Mouse (Mus musculus): ENCODE results near the gene Rimbp2. TPM values are rescaled to one million over a fixed set of nuclear protein-coding genes. Genes with fewer than 3 reads are reported as not detected.
"Not testable (repeated sequence)": the region's sequence is repeated elsewhere in the genome, so short reads cannot be mapped to it uniquely, and the experiment has no call there.

Gene Rimbp2
- total and polyA plus RNA-seq, 2 experiments from 2014 or later = 0.03 TPM; not detected in 1

GRCm38 (mm10) chr5:128732416-128733014, 220.8 kb downstream of the Rimbp2 start:
- Histone ChIP-seq H3K4me1 (ENCODE audit: control insufficient read depth, insufficient read depth) (no peaks in the 10 kb centered on the region), H3K27me3 (ENCODE audit: control insufficient read depth, insufficient read depth, low read length) (peaks cover 5% of the 10 kb centered on the region; the same call in 1 of the 2 replicates), H3K9ac (replicated peaks; ENCODE audit: low read depth, low read length) (no peak overlapping the region), H3K27ac (ENCODE audit: low read depth) (no peak overlapping the region), H3K9me3 (replicated peaks; ENCODE audit: control insufficient read depth, low read length) (no peaks in the 10 kb centered on the region), H3K4me2 (ENCODE audit: low read depth, low read length) (no peak overlapping the region), H3K36me3 (replicated peaks; ENCODE audit: control insufficient read depth, insufficient read depth, low read length) (no peaks in the 10 kb centered on the region), H3K4me3 (ENCODE audit: low read depth, low read length) (no peak overlapping the region)
- ATAC-seq (ENCODE audit: insufficient read depth, low read depth) (no peak), DNase-seq (ENCODE audit: low spot score) (no peak)
- TF ChIP-seq EP300 (IDR thresholded peaks at IDR 0.05; ENCODE audit: low read depth) = no peak
- peak; percentile 17; the same call in 1 of the 2 replicates for TF ChIP-seq CTCF (IDR thresholded peaks at IDR 0.05; ENCODE audit: low read depth)
- WGBS = 67% methylated on average over 11 of the region's 11 CpGs

- no peak for DNase-seq (ENCODE audit: low spot score)
- Histone ChIP-seq H3K4me1 (ENCODE audit: control insufficient read depth, insufficient read depth) (no peaks in the 10 kb centered on the region), H3K9ac (replicated peaks; ENCODE audit: low read depth, low read length) (no peak overlapping the region), H3K27me3 (ENCODE audit: control insufficient read depth, insufficient read depth, low read length) (no peaks in the 10 kb centered on the region), H3K9me3 (replicated peaks; ENCODE audit: control insufficient read depth, low read length) (no peaks in the 10 kb centered on the region), H3K36me3 (replicated peaks; ENCODE audit: control insufficient read depth, insufficient read depth, low read length) (no peaks in the 10 kb centered on the region), H3K4me2 (ENCODE audit: low read depth, low read length) (no peak overlapping the region), H3K4me3 (ENCODE audit: low read depth, low read length) (no peak overlapping the region), H3K27ac (ENCODE audit: low read depth) (no peak overlapping the region)
- TF ChIP-seq CTCF (IDR thresholded peaks at IDR 0.05; ENCODE audit: low read depth) (peak; percentile 55), EP300 (IDR thresholded peaks at IDR 0.05; ENCODE audit: low read depth) (no peak)
- ATAC-seq (ENCODE audit: insufficient read depth, low read depth) = no peak
- 37% methylated on average over 5 of the region's 5 CpGs for WGBS
Measured at GRCm38 (mm10) chr5:128730634-128731033, 222.7 kb downstream of the Rimbp2 start.

- 65% methylated on average over 5 of the region's 5 CpGs for WGBS
- H3K4me1 ChIP-seq (ENCODE audit: control insufficient read depth, insufficient read depth) = no peaks in the 10 kb centered on the region
- H3K9ac ChIP-seq (replicated peaks; ENCODE audit: low read depth, low read length) = no peak overlapping the region
- ATAC-seq (ENCODE audit: insufficient read depth, low read depth) (no peak), DNase-seq (ENCODE audit: low spot score) (no peak)
- no peak overlapping the region for H3K27ac ChIP-seq (ENCODE audit: low read depth)
- TF ChIP-seq EP300 (IDR thresholded peaks at IDR 0.05; ENCODE audit: low read depth) (no peak), CTCF (IDR thresholded peaks at IDR 0.05; ENCODE audit: low read depth) (peak; percentile 11; the same call in 1 of the 2 replicates)
- H3K9me3 ChIP-seq (replicated peaks; ENCODE audit: control insufficient read depth, low read length) = no peaks in the 10 kb centered on the region
- no peak overlapping the region for H3K4me3 ChIP-seq (ENCODE audit: low read depth, low read length)
- H3K36me3 ChIP-seq (replicated peaks; ENCODE audit: control insufficient read depth, insufficient read depth, low read length) = no peaks in the 10 kb centered on the region
- H3K4me2 ChIP-seq (ENCODE audit: low read depth, low read length) = no peak overlapping the region
- H3K27me3 ChIP-seq (ENCODE audit: control insufficient read depth, insufficient read depth, low read length) = no peaks in the 10 kb centered on the region
Measured at GRCm38 (mm10) chr5:128729341-128729740, 223.9 kb downstream of the Rimbp2 start.

- not testable (repeated sequence) for H3K36me3 ChIP-seq (replicated peaks; ENCODE audit: control insufficient read depth, insufficient read depth, low read length); H3K4me1 ChIP-seq (ENCODE audit: control insufficient read depth, insufficient read depth); H3K4me3 ChIP-seq (ENCODE audit: low read depth, low read length); DNase-seq (ENCODE audit: low spot score); H3K9me3 ChIP-seq (replicated peaks; ENCODE audit: control insufficient read depth, low read length); H3K9ac ChIP-seq (replicated peaks; ENCODE audit: low read depth, low read length); H3K27me3 ChIP-seq (ENCODE audit: control insufficient read depth, insufficient read depth, low read length); H3K27ac ChIP-seq (ENCODE audit: low read depth); H3K4me2 ChIP-seq (ENCODE audit: low read depth, low read length); ATAC-seq (ENCODE audit: insufficient read depth, low read depth)
- 79% methylated on average over 11 of the region's 11 CpGs for WGBS
Measured at GRCm38 (mm10) chr5:128720461-128720860, 232.8 kb downstream of the Rimbp2 start.

- H3K9me3 ChIP-seq (replicated peaks; ENCODE audit: control insufficient read depth, low read length) = peaks cover 7% of the 10 kb centered on the region; the same call in 1 of the 2 replicates
- TF ChIP-seq CTCF (IDR thresholded peaks at IDR 0.05; ENCODE audit: low read depth) = no peak
- no peak for TF ChIP-seq EP300 (IDR thresholded peaks at IDR 0.05; ENCODE audit: low read depth)
- H3K4me1 ChIP-seq (ENCODE audit: control insufficient read depth, insufficient read depth) = no peaks in the 10 kb centered on the region
- no peak overlapping the region for H3K9ac ChIP-seq (replicated peaks; ENCODE audit: low read depth, low read length)
- H3K4me2 ChIP-seq (ENCODE audit: low read depth, low read length) = no peak overlapping the region
- WGBS = 26% methylated on average over 16 of the region's 16 CpGs
- H3K4me3 ChIP-seq (ENCODE audit: low read depth, low read length) = no peak overlapping the region
- H3K27me3 ChIP-seq (ENCODE audit: control insufficient read depth, insufficient read depth, low read length) = no peaks in the 10 kb centered on the region
- H3K36me3 ChIP-seq (replicated peaks; ENCODE audit: control insufficient read depth, insufficient read depth, low read length) = no peaks in the 10 kb centered on the region
- no peak overlapping the region for H3K27ac ChIP-seq (ENCODE audit: low read depth)
- ATAC-seq (ENCODE audit: insufficient read depth, low read depth) (no peak), DNase-seq (ENCODE audit: low spot score) (no peak)
Measured at GRCm38 (mm10) chr5:128715171-128715570, 238.1 kb downstream of the Rimbp2 start.

GRCm38 (mm10) chr5:128711847-128712246, 241.4 kb downstream of the Rimbp2 start:
- ATAC-seq (ENCODE audit: insufficient read depth, low read depth) (no peak), DNase-seq (ENCODE audit: low spot score) (no peak)
- Histone ChIP-seq H3K27me3 (ENCODE audit: control insufficient read depth, insufficient read depth, low read length) (no peaks in the 10 kb centered on the region), H3K4me2 (ENCODE audit: low read depth, low read length) (no peak overlapping the region), H3K36me3 (replicated peaks; ENCODE audit: control insufficient read depth, insufficient read depth, low read length) (no peaks in the 10 kb centered on the region), H3K4me1 (ENCODE audit: control insufficient read depth, insufficient read depth) (no peaks in the 10 kb centered on the region), H3K9me3 (replicated peaks; ENCODE audit: control insufficient read depth, low read length) (no peaks in the 10 kb centered on the region), H3K4me3 (ENCODE audit: low read depth, low read length) (no peak overlapping the region), H3K9ac (replicated peaks; ENCODE audit: low read depth, low read length) (no peak overlapping the region), H3K27ac (ENCODE audit: low read depth) (no peak overlapping the region)
- no peak for TF ChIP-seq CTCF (IDR thresholded peaks at IDR 0.05; ENCODE audit: low read depth)
- TF ChIP-seq EP300 (IDR thresholded peaks at IDR 0.05; ENCODE audit: low read depth) = no peak
- 76% methylated on average over 6 of the region's 6 CpGs for WGBS

Measured in heart, postnatal 0 days (tissue).